Mouse (Mus musculus): ENCODE results near the gene Usp43. TPM values are rescaled to one million over a fixed set of nuclear protein-coding genes. Genes with fewer than 3 reads are reported as not detected.

Gene Usp43
- total RNA-seq, 2 experiments from 2014 or later: not detected

GRCm38 (mm10) chr11:67820221-67820620, 101.7 kb downstream of the Usp43 start:
- ATAC-seq (replicated peaks; ENCODE audit: low FRiP score, poor library complexity, severe bottlenecking): no peak

- ATAC-seq (replicated peaks; ENCODE audit: low FRiP score, poor library complexity, severe bottlenecking): no peak
Measured at GRCm38 (mm10) chr11:67819604-67820003, 102.3 kb downstream of the Usp43 start.

GRCm38 (mm10) chr11:67811535-67811934, 110.4 kb downstream of the Usp43 start:
- no peak for ATAC-seq (replicated peaks; ENCODE audit: low FRiP score, poor library complexity, severe bottlenecking)

GRCm38 (mm10) chr11:67808051-67808450, 113.9 kb downstream of the Usp43 start:
- ATAC-seq (replicated peaks; ENCODE audit: low FRiP score, poor library complexity, severe bottlenecking): no peak

GRCm38 (mm10) chr11:67806832-67807597, 114.9 kb downstream of the Usp43 start:
- ATAC-seq (replicated peaks; ENCODE audit: low FRiP score, poor library complexity, severe bottlenecking): no peak

GRCm38 (mm10) chr11:67805538-67805937, 116.4 kb downstream of the Usp43 start:
- no peak for ATAC-seq (replicated peaks; ENCODE audit: low FRiP score, poor library complexity, severe bottlenecking)

Other genes with a start within 250 kb of the Usp43 start
- not detected in 2 replicates for gene Rcvrn, start 226.8 kb downstream of the Usp43 start, total RNA-seq (2015; ENCODE audit: low replicate concordance)
- gene Rcvrn, start 226.8 kb downstream of the Usp43 start, total RNA-seq (2017; ENCODE audit: low replicate concordance): not detected in 2 replicates
- gene Glp2r, start 151.0 kb downstream of the Usp43 start, total RNA-seq (2015; ENCODE audit: low replicate concordance): not detected in 2 replicates
- not detected in 2 replicates for gene Glp2r, start 151.0 kb downstream of the Usp43 start, total RNA-seq (2017; ENCODE audit: low replicate concordance)
- not detected in 2 replicates for gene Gsg1l2, start 147.5 kb downstream of the Usp43 start, total RNA-seq (2015; ENCODE audit: low replicate concordance)
- not detected in 2 replicates for gene Gsg1l2, start 147.5 kb downstream of the Usp43 start, total RNA-seq (2017; ENCODE audit: low replicate concordance)
- not detected in 2 replicates for gene Dhrs7c, start 124.0 kb downstream of the Usp43 start, total RNA-seq (2015; ENCODE audit: low replicate concordance)
- not detected in 2 replicates for gene Dhrs7c, start 124.0 kb downstream of the Usp43 start, total RNA-seq (2017; ENCODE audit: low replicate concordance)
- not detected in 2 replicates for gene Cfap52, start 43.5 kb upstream of the Usp43 start, total RNA-seq (2015; ENCODE audit: low replicate concordance)
- gene Cfap52, start 43.5 kb upstream of the Usp43 start, total RNA-seq (2017; ENCODE audit: low replicate concordance): not detected in 2 replicates
- 3.8 and 6.1 TPM in 2 replicates for gene Stx8, start 44.0 kb upstream of the Usp43 start, total RNA-seq (2015; ENCODE audit: low replicate concordance)
- gene Stx8, start 44.0 kb upstream of the Usp43 start, total RNA-seq (2017; ENCODE audit: low replicate concordance): 5.3 and 9.5 TPM in 2 replicates

Data from erythroblast, adult 5-6 weeks (primary cell).